ENCODE assay signal across 6 mouse cellular contexts in the genomic region with DNA sequence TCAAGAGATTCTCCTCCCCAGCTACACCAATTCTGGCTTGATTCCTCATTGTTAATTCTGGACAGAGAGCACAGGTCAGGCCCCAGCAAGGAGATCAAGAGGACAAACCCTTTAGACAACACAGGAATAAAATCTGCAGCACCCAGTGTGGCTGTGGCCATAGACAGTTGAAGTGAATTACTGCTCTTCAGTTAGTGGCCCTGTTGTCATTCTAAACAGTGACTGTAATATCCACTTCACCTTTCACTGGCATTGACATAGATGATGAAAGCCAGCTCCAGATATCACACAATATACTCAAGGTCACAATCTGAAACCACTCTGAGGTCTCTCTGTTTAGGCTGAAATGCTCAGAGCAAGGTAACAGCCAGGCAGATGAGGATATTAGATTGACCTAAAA. TPM values are rescaled to one million over a fixed set of nuclear protein-coding genes. Genes with fewer than 3 reads are reported as not detected.
"Had no signal": no experiment of that assay in that cellular context is flagged by ENCODE, and none has a peak within 500 bp of the region (broad histone marks: within the 10 kb centered on the region; RNA-seq: fewer than 3 reads in every experiment).

No protein-coding gene starts in this region.

RNA-seq across cellular contexts. Expression of gene Zfp981, which starts 56.7 kb away (rescaled TPM):
- polyA plus RNA-seq: embryonic facial prominence, embryonic 11.5 days; embryonic facial prominence, embryonic 14.5 days; erythroblast, embryonic 14.5 days; forebrain, embryonic 15.5 days; forebrain, postnatal 0 days; gonadal fat pad, adult 2 months had no signal
